Mouse (Mus musculus) liver, adult 10 weeks (tissue): ENCODE measurements around the gene Il27. TPM values are rescaled to one million over a fixed set of nuclear protein-coding genes. Genes with fewer than 3 reads are reported as not detected.

Source experiments
- polyA plus RNA-seq: library from polyadenylated mRNA; stranded (reverse); fragments of 350-450 nt; fragmentation: Illumina TruSeq; extraction: RNeasy Lipid Tissue Mini Kit (QIAGEN cat#74804); gene quantifications from one replicate; pipeline ENCODE4 v1.2.3, GENCODE M21; 2014; ENCODE audit warnings: low read depth, low replicate concordance

Il27 gene
- polyA plus RNA-seq, result not detected

DNA sequence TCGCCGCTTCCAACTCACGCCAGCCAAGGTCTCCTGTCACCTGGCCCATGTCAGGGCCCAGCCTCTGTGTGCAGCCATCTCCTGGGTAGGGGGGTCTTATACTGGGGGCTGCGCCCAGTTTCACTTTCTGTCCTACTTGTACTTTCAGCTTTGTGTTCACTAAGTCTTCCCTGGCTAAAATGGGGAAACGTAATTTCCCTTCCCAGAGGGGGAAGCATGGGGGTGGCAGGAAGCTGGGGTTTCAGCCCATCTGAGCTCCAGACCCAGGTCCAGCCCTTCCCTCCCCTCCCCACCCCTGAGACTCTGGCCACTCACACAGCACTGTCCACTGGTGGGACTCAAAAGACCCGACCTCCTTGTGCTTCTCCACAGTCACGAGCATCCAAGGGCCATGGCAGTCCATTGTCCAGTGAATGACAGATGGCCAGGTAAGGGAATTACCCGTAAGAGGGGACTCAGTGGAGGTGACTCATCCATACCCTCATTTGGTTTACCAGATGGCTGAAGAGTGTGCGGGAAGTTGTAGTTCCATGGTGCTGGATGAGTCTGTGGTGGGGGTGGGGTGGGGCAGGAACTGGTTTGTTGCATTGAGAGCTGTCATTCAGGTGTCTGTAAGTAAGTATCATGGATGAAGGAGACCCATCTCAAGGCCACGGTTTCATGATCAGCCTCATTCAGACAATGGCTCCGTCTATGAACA, at the start of gene Il27:
Gene Il27 (minus strand): TSS at position 80 of the 700 bp plus-strand sequence.

DNA sequence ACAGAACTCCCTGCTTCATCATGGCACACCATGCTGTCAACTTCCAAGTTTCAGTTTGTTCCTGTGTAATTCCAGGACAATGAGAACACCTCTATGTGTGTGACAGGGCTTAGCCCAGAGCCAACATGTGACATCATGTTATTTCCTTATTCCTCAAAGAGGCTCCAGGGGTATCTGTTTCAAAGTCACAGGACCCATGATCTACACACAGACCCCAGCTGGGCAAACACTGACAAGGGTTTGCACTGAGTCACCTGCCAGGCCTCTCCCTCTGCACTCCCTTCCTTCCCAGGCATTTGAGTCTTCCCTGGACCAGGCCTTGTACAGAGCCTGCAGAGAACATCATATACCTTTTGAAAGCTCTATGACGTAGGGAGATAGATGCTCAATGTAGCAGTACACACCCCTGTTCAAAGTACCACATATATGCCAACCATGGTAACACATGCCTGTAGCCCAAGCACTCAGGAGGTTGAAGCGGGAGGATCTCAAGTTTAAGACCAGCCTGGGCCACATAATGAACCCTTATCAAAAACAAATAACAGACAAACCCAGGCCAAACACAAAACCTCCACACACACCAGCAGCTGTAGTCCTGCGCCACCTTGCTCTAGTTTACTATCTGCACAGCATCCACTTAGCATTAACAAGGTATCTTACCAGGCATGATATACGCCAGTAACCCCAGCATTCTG, 36.2 kb upstream of the Il27 start, which contains the start of gene Nupr1:
Gene Nupr1 (minus strand): TSS at position 38 of the 695 bp plus-strand sequence.

DNA sequence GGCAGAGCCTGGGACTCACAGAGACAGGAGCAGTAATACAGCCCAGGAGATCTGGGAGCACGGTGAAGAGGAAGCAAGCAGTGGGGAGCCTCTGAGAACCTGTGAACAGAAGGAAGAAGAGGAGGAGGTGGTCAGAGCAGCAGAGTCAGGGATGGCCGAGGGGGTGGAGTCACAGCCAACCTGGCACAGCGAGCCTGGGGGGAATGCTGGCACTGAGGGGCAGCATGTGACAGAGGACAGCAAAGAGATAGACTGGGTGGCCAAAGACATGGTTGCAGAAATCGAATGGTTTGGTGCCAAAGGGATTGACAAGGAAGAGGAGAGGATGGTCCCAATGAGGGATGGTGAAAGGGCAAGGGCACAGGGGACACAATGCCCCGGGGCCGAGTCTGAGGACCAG, 9.0 kb downstream of the Il27 start, which contains the start of gene Cln3:
Gene Cln3 (minus strand): TSS at position 101 of the 400 bp plus-strand sequence.

DNA sequence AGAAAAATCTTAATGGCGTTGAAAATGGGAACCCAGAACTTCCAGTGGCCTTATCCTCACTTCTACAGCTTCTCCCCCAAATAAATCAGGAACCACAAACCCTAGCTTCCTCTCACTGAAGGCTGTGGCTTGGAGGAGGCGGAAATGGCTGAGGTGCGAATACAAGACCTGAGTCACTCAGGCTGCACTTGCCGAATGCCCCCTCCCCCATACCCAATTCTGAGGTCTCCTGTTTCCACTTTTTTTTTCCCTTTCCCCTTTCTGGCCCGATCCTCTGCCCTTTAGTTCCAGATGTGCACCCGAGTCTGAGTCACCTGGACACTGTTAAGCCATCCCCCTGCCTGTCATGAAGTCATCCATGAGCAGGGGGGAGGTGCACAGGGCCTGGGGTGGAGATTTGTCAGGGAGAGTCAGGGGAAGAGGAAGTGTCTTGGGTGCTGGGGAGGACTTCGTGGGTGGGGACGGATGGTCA, 10.2 kb downstream of the Il27 start, which contains the start of gene Apobr:
Gene Apobr (plus strand): TSS at position 437 of the 472 bp plus-strand sequence.

DNA sequence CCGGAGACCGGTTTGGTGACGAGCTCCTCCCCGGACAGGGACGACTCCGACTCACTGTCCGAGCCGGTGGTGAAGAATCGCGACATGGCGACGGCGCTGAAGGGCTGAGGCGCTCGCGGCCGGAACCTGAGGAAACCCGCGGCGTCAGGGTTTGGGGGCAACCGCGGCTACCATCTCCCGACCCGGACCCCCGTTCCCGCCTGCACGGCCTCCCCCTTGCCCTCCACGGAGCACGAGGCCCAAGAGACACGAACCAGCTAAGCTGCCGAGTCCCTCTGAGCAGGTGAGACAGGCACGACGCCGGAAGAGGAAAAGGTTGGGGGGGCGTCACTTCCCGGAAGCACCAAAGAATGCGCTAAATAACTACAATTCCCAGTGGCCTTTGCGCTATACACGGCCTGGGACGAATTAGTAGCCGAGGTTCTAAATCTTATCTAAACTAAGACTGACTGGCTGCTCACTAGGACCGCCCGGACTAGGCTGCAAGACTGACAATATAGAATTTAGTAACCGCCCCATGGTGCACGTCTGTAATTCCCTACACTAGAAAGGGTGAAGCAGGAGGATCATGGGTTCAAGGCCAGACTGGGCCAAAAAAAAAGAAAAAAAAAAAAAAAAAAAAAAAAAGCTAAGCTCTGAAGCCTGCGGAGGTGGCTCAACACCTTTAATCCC, 28.5 kb downstream of the Il27 start, which contains the start of gene Eif3c:
Gene Eif3c (minus strand): TSS at position 318 of the 672 bp plus-strand sequence.

Other genes starting within 250 kb of the Il27 start
- 0.37 TPM for gene Lat, start 225.4 kb downstream of the Il27 start, polyA plus RNA-seq
- 1.8 TPM for gene Spns1, start 217.5 kb downstream of the Il27 start, polyA plus RNA-seq
- 2.7 TPM for gene Nfatc2ip, start 198.2 kb downstream of the Il27 start, polyA plus RNA-seq
- 0.26 TPM for gene Cd19, start 180.1 kb downstream of the Il27 start, polyA plus RNA-seq
- gene Rabep2, start 166.2 kb downstream of the Il27 start, polyA plus RNA-seq, result 1.0 TPM
- gene Atp2a1, start 131.8 kb downstream of the Il27 start, polyA plus RNA-seq, result 0.11 TPM
- gene Sh2b1, start 119.5 kb downstream of the Il27 start, polyA plus RNA-seq, result 3.6 TPM
- gene Tufm, start 107.6 kb downstream of the Il27 start, polyA plus RNA-seq, result 10.8 TPM
- 13.8 TPM for gene Atxn2l, start 91.5 kb downstream of the Il27 start, polyA plus RNA-seq
- 71.2 TPM for gene Eif3c, start 28.5 kb downstream of the Il27 start, polyA plus RNA-seq
- gene Apobr, start 10.0 kb downstream of the Il27 start, polyA plus RNA-seq, result 0.24 TPM
- 1.3 TPM for gene Cln3, start 9.1 kb downstream of the Il27 start, polyA plus RNA-seq
- not detected for gene Nupr1, start 35.9 kb upstream of the Il27 start, polyA plus RNA-seq
- 4.4 TPM for gene Sgf29, start 54.4 kb upstream of the Il27 start, polyA plus RNA-seq
- 1,146 TPM for gene Sult1a1, start 81.5 kb upstream of the Il27 start, polyA plus RNA-seq
- not detected for gene Bola2, start 100.5 kb upstream of the Il27 start, polyA plus RNA-seq
- 2.0 TPM for gene Slx1b, start 100.8 kb upstream of the Il27 start, polyA plus RNA-seq
- 2.7 TPM for gene Coro1a, start 112.8 kb upstream of the Il27 start, polyA plus RNA-seq
- gene Mapk3, start 164.7 kb upstream of the Il27 start, polyA plus RNA-seq, result 5.9 TPM
- not detected for gene Gdpd3, start 171.4 kb upstream of the Il27 start, polyA plus RNA-seq
- 10.0 TPM for gene Ypel3, start 182.0 kb upstream of the Il27 start, polyA plus RNA-seq
- not detected for gene Tbx6, start 186.5 kb upstream of the Il27 start, polyA plus RNA-seq
- gene Ppp4c, start 197.6 kb upstream of the Il27 start, polyA plus RNA-seq, result 19.8 TPM
- not detected for gene Fam57b, start 202.7 kb upstream of the Il27 start, polyA plus RNA-seq
- not detected for gene 4930451I11Rik, start 236.7 kb upstream of the Il27 start, polyA plus RNA-seq